Mouse (Mus musculus) spleen, adult 2 months (tissue): Measurements from ENCODE around the gene Npff.

Experiments used
- CTCF ChIP-seq: fragments of 200-500 bp; IDR thresholded peaks from 2 replicates; pipeline ENCODE4 v1.5.1; 2011; ENCODE audit warnings: mild to moderate bottlenecking, inconsistent platforms; ENCODE audit not compliant: insufficient read depth, insufficient read length, insufficient replicate concordance; ENCODE audit errors: extremely low read depth
- POLR2A ChIP-seq: fragments of 200-500 bp; IDR thresholded peaks from 2 replicates; pipeline ENCODE4 v1.6.1; 2011; ENCODE audit warnings: low read depth, low read length, inconsistent platforms

DNA sequence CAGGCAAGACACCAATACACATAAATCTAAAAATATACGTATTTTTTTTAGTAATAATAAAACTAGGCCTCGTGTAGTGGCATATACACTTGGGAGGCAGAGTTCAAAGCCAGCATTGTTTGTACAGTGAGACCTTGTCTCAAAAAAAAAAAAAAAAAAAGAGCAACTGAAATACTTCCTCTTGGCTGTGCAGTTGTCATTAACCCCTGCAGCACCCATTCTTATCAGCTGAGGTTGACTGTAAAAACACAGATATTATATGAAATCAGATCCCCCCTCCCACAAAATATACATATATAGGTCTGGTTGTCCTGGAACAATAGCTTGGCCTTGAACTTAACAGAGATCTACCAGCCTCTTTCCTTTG, 18.3 kb downstream of the Npff start:
- TF ChIP-seq CTCF: no peak
- TF ChIP-seq POLR2A: no peak
